24 mouse cellular contexts compared by ENCODE assay signal in the genomic region with DNA sequence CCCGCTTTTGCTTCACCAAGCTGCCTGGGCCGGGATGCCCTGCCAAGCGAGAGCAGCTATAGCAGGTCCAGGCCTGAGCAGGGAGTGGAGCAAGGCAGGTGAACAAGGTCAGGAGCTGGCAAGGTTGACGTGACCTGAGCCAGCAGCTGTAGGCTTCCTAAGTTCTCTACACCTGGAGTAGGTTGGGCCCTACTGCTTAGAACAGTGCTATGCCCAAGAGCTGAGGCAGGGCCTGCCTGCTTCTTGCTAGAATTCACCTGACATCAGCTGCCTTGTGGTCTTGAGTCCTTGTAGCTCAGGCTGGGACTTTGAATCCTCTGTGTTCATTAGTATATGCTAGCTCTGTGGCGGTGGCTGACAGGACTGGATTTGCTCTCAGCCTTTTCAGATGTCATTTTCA. TPM values are rescaled to one million over a fixed set of nuclear protein-coding genes. Genes with fewer than 3 reads are reported as not detected.
DNase-seq lines count a peak whose midpoint lies in the region; ATAC-seq and TF ChIP-seq lines count a peak whose summit lies in the region.
"Had no signal": no experiment of that assay in that cellular context is flagged by ENCODE, and none has a peak within 500 bp of the region (broad histone marks: within the 10 kb centered on the region; RNA-seq: fewer than 3 reads in every experiment).

A gene (plus strand): TSS at position 301 of the 400 bp plus-strand sequence.

- no peak for TF ChIP-seq CTCF in bone marrow, adult 2 months (IDR thresholded peaks at IDR 0.05; ENCODE audit: control insufficient read depth, insufficient read depth, low read length)

- no peak for TF ChIP-seq POLR2A in bone marrow, adult 2 months (IDR thresholded peaks at IDR 0.05; ENCODE audit: borderline replicate concordance, control insufficient read depth, low read depth, low read length)

- no peaks in the 10 kb centered on the region for H3K4me1 ChIP-seq in bone marrow, adult 2 months (ENCODE audit: control insufficient read depth, insufficient read depth, low read length)
- H3K4me1 ChIP-seq: embryonic facial prominence, embryonic 15.5 days; forebrain, embryonic 15.5 days; heart, embryonic 12.5 days had no signal

- ATAC-seq in CD4-positive, CD25-positive, alpha-beta regulatory T cell, adult 4 months = no peak
- ATAC-seq in megakaryocyte, adult 5-6 weeks (ENCODE audit: poor library complexity, severe bottlenecking) = no peak
- ATAC-seq: forebrain, embryonic 15.5 days; hindbrain, embryonic 16.5 days had no signal

- 86% methylated on average over 5 of the region's 5 CpGs for WGBS in bone marrow, adult 2 months

- no peak within 1 kb of the TSS for H3K4me3 ChIP-seq in bone marrow, adult 2 months (replicated peaks; ENCODE audit: control insufficient read depth, low read depth, low read length)
- H3K4me3 ChIP-seq: embryonic facial prominence, embryonic 15.5 days; erythroblast, embryonic 14.5 days; forebrain, embryonic 15.5 days; heart, embryonic 12.5 days; hindbrain, embryonic 12.5 days had no signal

- no peak within 1 kb of the TSS for H3K27ac ChIP-seq in bone marrow, adult 2 months (ENCODE audit: control insufficient read depth, insufficient read depth, low read depth, low read length, poor library complexity)
- H3K27ac ChIP-seq: embryonic facial prominence, embryonic 15.5 days; forebrain, embryonic 15.5 days; hindbrain, embryonic 12.5 days had no signal

- no peak for DNase-seq in thymus, postnatal 0 days (ENCODE audit: low spot score)
- DNase-seq in thymus, postnatal 14 days = no peak
- DNase-seq in frontal cortex, adult 2 months (ENCODE audit: extremely low spot score in 1 of 2, low spot score in 1 of 2) = no peak
- no peak for DNase-seq in liver
- DNase-seq in gastrocnemius, adult 18-20 months (ENCODE audit: low spot score) = no peak
- DNase-seq: adrenal gland, adult 8-10 months; adrenal gland, postnatal 36 days; cerebellum, adult 11 months; cerebellum, adult 8-10 months; cerebellum, postnatal 14 days; embryo, embryonic 11 days; gastrocnemius, postnatal 14 days had no signal

RNA-seq across cellular contexts. Expression of the gene that starts here (rescaled TPM):
- 10.3 and 10.7 TPM in 2 replicates for polyA plus RNA-seq in thymus, postnatal 0 days (2015; fragmentation: Nextera tagmentation; extraction: Ambion mirVana)
- 100 to 1,000 TPM; 104 to 162 TPM for polyA plus RNA-seq in CD4-positive, CD25-positive, alpha-beta regulatory T cell, adult 4 months (2017; shearing (Covaris generic))
- polyA plus RNA-seq in bone marrow, adult 2 months (2011; ENCODE audit: insufficient read depth, insufficient read length, low replicate concordance, missing spikeins) = 10.6 and 36.8 TPM in 2 replicates
- 16.3 and 22.4 TPM in 2 replicates for total RNA-seq in megakaryocyte, adult 5-6 weeks (2015)
- 19.2 and 27.0 TPM in 2 replicates for total RNA-seq in megakaryocyte, adult 5-6 weeks (2017)
- polyA plus RNA-seq in frontal cortex, adult 2 months (2012; rRNA removed) = 0.44 and 0.74 TPM in 2 replicates
- 1 to 10 TPM in 1 of 2 experiments, under 1 TPM in 1; 0.50 to 1.0 TPM for total RNA-seq in gastrocnemius, adult 18-20 months (2021)
- total RNA-seq: common myeloid progenitor, adult 5-6 weeks; heart, adult 8-10 months; heart, postnatal 25 days had no signal
- polyA plus RNA-seq: erythroblast, embryonic 14.5 days had no signal

Comparison
In these comparisons a context has a peak if more than half of its experiments do, and no peak if none do; other contexts are left out.
1. RNA of the gene that starts here (total RNA-seq): 16.3 to 27.0 TPM in megakaryocyte, adult 5-6 weeks; 0.50 to 1.0 TPM in gastrocnemius, adult 18-20 months; every median in the first group is over 4 times any median in the second.